Mouse (Mus musculus) layer of hippocampus, postnatal 36 days (tissue): ENCODE measurements around the gene Kctd20. TPM values are rescaled to one million over a fixed set of nuclear protein-coding genes. Genes with fewer than 3 reads are reported as not detected.

Experiments used
- DNase-seq, 2 experiments: peaks; one replicate each; pipeline ENCODE4 v3.0.0; 2022
- total RNA-seq, 2 experiments: library from RNA; stranded (reverse); gene quantifications; 2 replicates each; pipeline ENCODE4 v1.2.3; 2021

Gene Kctd20
- total RNA-seq, result 10 to 100 TPM; 64.5 to 74.5 TPM

GRCm38 (mm10) chr17:28951831-28952799 is at the start of gene Kctd20:
Kctd20 (plus strand) TSS chr17:28951950.
- DNase-seq, result peak; percentile 89 to 90

GRCm38 (mm10) chr17:28904546-28905376 is 47.0 kb upstream of the Kctd20 start:
- DNase-seq, result peak; percentile 42 to 56

DNA sequence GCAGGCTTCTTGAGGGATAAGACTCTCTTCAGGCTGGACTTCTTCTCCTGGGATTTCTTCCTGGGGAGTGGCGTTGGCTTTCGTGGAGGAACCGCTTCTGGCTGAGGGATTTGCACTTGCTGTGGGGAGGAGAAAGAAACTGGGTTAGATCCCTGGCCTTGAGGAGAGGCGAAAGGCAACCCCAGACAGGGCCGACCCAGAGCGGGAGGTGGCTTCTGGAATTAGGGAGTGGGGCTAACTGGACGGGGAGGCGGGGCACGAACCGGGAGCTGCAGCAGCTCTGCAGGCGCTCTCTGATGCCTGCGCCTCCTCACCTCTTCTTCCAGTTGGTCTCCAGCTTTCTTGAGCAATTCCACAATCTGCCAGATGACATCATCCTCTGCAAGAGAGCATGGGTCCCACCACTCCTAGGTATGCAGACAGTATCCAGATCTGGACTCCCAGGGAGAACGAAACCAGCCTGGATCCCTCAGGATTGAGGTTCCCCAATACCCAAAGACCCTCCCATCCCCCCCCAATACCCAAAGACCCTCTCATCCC is 46.3 kb upstream of the Kctd20 start:
- DNase-seq, result no peak

DNA sequence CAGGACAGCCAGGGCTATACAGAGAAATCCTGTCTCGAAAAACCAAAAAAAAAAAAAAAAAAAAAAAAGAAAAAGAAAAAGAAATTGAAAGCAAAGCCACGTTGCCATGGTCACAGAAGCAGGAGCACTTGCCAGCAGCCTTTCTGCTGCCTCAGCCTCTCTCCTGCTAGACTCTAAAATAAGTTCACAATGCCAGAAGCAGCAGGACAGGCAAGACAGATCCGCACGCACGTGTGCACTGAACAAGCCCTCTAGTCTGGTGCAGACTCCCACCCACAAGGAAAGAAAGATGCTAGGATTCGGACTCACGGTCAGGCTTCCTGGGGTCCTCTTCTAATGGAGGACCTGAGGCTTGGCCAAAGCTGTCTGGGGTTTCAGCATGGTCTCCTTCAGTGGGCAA is 43.8 kb upstream of the Kctd20 start:
- peak; percentile 14 to 37 for DNase-seq

DNA sequence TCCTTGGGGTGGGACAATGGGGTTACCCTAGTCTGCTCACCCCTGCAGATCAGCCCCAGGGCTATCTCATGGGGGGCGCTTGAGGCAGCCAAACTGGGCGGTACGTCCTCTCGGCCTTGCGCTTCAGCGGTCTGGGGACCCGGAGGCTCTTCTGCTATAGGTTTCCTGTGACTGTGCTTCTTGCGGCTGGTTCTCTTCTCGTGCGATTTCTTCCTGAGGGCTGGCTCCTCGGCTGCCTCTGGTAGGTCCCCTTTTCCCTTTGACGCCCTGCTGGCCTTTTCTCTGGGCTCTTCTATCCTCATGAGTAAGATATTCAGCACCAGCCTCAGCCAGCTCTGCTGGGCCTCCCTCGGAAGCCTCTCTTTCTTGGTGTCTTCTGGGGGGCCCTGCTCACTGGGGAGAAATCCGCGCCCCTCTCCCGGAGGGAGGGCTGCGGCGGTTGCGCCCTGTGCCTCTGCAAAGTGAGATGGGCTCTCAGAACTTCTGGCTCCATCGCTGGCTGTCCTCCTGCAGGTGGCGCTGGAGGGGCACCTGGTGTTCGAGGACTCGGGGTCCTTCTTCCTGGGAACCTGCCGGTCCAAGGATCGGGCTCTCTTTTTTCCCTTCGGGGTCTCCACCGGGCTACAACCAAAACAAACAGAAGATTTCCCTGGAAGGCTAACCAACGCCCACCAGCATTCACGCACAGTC is 42.4 kb upstream of the Kctd20 start:
- no peak for DNase-seq

- no peak for DNase-seq
Observed at GRCm38 (mm10) chr17:28910139-28910538, 41.6 kb upstream of the Kctd20 start.

DNA sequence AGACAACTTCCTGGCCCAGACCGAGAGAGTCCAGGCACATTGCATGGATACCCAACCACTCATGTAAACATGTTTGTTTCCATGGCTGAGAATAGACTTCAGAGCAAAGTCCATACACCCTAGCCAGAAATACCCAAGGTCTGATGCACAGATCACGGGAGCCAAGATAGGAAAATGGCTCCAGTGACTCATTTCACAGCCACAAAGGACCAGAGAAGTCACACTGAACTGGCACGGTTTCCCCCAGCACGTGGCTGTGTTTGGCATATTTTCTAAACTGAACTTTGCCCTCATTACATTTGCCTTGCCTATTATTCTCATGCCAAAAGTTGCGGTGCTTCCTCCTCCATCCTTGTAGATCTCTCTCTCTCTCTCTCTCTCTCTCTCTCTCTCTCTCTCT is 38.5 kb upstream of the Kctd20 start:
- DNase-seq, result no peak

DNA sequence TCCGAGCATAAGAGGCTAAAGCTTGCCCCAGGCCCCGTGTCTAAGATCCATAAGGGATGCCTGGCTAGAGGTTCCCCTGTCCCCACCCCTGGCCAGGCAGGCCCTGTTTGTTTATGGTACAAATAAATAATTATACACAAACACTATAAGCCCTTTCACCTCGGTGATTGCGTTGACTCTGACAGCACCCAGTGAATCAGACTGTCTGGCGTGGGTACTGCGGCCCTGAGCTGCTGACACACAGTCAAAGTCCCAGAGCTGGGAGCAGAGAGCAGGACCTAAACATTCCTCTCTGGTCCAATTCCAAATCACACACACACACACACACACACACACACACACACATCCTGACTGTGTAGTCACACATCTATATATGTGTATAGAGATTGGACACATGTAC is 37.8 kb upstream of the Kctd20 start:
- no peak for DNase-seq

- no peak for DNase-seq
Observed at GRCm38 (mm10) chr17:28915060-28915628, 36.6 kb upstream of the Kctd20 start, which contains the start of gene 4930539E08Rik. 4930539E08Rik (minus strand) TSS chr17:28915324.

- DNase-seq, result no peak
Observed at GRCm38 (mm10) chr17:28916520-28916919, 35.2 kb upstream of the Kctd20 start.

DNA sequence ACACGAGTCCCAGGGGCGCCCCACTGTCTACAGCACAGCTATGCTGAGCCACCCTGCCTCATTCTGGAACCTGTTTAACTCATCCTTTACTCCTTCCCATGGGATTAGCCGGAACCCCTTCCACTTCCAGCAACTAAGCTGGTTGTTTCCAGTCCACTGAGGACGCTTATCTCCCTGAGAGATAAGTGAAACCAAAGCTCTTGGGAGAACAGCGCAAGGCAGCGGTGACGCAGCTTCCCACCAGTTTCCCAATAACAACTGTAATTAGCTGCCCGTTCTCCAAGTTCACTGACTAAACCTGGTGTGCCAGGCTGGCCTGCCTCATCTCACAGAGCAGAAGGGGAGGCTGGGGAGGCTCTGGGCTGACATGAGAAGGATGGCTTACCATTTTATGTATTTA is 30.7 kb upstream of the Kctd20 start:
- DNase-seq, result no peak

GRCm38 (mm10) chr17:28922096-28922495 is 29.7 kb upstream of the Kctd20 start:
- no peak for DNase-seq

DNA sequence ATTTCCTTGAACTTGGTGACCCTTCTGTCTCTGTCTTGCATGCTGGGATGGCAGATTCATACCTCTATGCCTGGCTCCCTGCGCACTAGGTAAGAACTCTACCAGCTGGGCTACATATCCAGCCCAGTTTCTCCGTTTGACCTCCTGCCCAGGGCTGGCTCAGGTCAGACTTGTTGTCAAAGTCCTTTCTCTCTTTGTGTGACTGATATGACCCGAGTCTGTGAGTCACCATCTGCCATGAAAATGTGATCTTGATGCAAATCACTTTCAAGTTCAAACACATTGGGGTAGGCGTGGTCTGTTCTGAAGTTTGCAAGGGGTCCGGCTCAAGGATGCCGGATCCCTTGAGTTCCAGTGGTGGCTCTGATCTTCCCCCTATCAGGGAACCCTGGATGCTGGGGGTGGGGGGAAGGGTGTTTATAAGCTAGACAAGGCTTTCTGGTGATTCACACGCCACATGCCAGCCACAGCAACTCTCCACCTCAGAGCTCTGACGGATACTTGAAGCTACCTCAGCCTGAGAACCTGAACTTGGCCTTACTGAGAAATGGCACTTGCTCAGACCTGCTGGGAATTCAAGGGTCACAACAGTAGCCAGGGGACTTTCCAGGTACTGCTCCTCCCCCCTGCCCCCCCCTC is 26.7 kb upstream of the Kctd20 start:
- no peak for DNase-seq

DNA sequence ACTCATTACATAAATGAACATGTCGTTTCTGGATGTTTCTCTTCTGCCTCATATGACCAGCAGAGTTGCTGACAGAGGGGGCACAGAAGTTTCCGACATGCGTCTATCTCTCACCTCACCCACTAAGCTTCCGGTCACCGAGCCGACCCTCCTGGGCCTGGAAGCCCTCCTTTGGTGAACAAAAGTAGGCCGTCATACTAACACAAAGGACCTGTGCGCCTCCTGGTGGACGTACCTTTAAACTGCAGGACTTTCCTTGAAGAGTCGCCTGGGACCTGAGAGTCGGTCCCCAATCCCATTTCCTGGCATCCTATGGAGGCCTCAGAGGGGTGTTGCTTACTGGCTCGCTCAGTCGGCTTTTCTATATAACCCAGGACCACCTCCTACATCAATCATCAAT is 25.4 kb upstream of the Kctd20 start:
- peak; percentile 71 to 78 for DNase-seq

DNA sequence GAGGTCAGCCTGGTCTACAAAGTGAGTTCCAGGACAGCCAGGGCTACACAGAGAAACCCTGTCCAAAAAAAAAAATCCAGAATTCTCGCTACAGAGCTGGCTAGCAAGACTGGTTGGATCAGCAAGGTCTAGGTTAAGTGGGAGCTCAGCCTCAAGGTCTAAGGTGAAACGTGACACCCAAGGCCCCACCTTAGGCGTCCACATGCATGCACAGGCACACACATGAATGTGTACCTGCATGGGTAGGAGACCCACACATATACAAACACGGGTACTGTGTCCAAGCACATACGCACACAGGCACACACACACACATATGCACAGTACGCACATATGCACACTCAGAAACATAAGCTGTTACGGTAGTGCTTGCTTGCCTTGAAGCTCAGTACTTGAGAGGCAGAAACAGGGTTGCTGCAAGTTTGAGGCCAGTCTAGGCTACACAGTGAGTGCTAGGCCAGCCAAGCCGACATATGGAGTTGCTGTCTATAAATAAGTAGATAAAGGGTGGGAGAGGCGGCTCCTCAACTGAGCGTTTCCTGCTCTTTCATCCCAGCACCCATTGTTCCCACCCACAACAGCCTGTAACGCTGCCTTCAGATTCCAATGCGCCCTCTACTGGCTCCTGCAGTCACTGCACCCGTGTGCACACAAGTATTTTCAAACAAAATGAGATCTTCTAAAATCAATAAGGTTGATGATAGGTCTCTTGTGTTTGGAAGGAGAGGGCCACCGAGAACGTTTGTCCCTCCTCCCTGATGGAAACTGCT is 24.7 kb upstream of the Kctd20 start:
- peak in 1 of 2 experiments; percentile 33 for DNase-seq

DNA sequence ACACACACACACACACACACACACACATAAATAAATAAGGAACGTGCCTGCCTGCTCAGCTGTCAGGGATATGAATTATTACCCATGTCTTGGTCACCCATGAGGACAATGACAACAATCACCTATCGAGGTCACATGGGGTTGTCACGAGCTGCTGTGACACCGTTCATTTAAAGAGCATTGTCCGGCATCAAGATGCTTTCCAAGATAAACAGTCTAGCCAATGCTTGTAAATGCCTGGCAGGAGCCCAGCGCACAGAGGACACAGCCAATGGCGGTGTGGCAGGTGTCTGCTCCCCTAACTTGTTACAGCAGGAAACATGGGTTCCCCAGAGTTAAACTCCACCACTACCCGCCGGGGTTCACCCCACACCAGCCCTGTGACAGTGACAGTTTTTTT is 23.7 kb upstream of the Kctd20 start:
- DNase-seq, result no peak

- DNase-seq, result no peak
Observed at GRCm38 (mm10) chr17:28929369-28929768, 22.4 kb upstream of the Kctd20 start.

- DNase-seq, result peak; percentile 51 to 54
Observed at GRCm38 (mm10) chr17:28930392-28931074, 21.2 kb upstream of the Kctd20 start.

DNA sequence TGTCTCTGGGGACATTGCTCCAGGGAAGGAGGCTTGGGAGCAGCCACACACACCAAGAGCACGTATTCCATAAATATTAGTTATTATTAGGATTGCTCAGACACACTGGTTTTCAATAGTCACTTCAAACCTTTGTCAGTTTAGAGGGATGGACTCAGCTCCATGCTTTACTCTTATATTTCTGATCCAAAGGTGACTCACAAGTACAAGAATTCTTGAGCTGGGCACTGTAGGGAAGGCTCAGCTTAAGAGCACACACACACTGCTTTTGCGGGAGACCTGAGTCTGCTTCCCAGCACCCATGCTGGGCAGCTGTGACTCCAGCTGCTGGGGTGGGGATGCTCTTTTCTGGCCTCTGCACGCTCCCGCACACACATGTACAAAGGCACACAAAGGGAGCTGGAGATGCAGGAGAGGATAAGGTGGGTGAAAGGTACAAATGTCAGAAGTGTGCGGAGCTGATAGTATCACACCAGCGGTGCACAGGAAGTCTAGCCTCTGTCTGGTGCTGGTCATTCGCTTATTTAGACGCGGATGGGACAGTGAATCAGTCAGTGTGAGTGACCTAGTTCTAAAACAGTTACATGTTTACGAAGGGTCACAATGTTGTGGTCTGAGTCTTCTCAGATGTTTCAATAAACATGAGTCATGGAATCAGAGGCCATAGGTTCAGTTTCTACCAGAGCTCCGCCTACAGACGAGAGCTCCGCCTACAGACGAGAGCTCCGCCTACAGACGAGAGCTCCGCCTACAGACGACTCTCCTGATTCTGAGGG is 20.1 kb upstream of the Kctd20 start:
- no peak for DNase-seq
